Mouse (Mus musculus): Measurements from ENCODE around the gene Sirt3.
"Not testable (repeated sequence)": the region's sequence is repeated elsewhere in the genome, so short reads cannot be mapped to it uniquely, and the experiment has no call there.

Gene Sirt3

GRCm38 (mm10) chr7:140894611-140895010 lies 12.5 kb upstream of the Sirt3 start:
- DNase-seq, result no peak

GRCm38 (mm10) chr7:140894031-140894430 lies 11.9 kb upstream of the Sirt3 start:
- DNase-seq, result no peak

GRCm38 (mm10) chr7:140890636-140891035 lies 8.5 kb upstream of the Sirt3 start:
- not testable (repeated sequence) for DNase-seq

GRCm38 (mm10) chr7:140882469-140882803 lies 327 bp upstream of the Sirt3 start:
- no peak for DNase-seq

- DNase-seq, result no peak
Measured at GRCm38 (mm10) chr7:140880865-140881515, 1.1 kb downstream of the Sirt3 start.

GRCm38 (mm10) chr7:140880419-140880818 lies 1.7 kb downstream of the Sirt3 start:
- DNase-seq, result no peak

GRCm38 (mm10) chr7:140879355-140879754 lies 2.8 kb downstream of the Sirt3 start:
- peak; percentile 31 for DNase-seq

GRCm38 (mm10) chr7:140877364-140877763 lies 4.7 kb downstream of the Sirt3 start:
- DNase-seq, result no peak

GRCm38 (mm10) chr7:140874224-140874623 lies 7.9 kb downstream of the Sirt3 start:
- DNase-seq, result no peak

GRCm38 (mm10) chr7:140864761-140865160 lies 17.3 kb downstream of the Sirt3 start:
- no peak for DNase-seq

GRCm38 (mm10) chr7:140860728-140861127 lies 21.4 kb downstream of the Sirt3 start:
- DNase-seq, result no peak

- no peak for DNase-seq
Measured at GRCm38 (mm10) chr7:140859997-140860396, 22.1 kb downstream of the Sirt3 start.

GRCm38 (mm10) chr7:140858746-140859145 lies 23.4 kb downstream of the Sirt3 start:
- no peak for DNase-seq

GRCm38 (mm10) chr7:140857550-140858505 lies 24.3 kb downstream of the Sirt3 start, which contains the start of gene Bet1l:
TSS of gene Bet1l (minus strand) at chr7:140857577.
- DNase-seq, result no peak

- peak; percentile 88 for DNase-seq
Measured at GRCm38 (mm10) chr7:140856785-140857549, 25.1 kb downstream of the Sirt3 start, which contains the start of gene Ric8a. TSS of gene Ric8a (plus strand) at chr7:140856957.

GRCm38 (mm10) chr7:140855860-140856784 lies 26.0 kb downstream of the Sirt3 start, which contains the start of gene Gm45785:
TSS of gene Gm45785 (minus strand) at chr7:140856331.
- DNase-seq, result peak; percentile 71

- DNase-seq, result no peak
Measured at GRCm38 (mm10) chr7:140855181-140855580, 26.9 kb downstream of the Sirt3 start.

GRCm38 (mm10) chr7:140854483-140854882 lies 27.6 kb downstream of the Sirt3 start:
- DNase-seq, result no peak

- no peak for DNase-seq
Measured at GRCm38 (mm10) chr7:140853386-140853785, 28.7 kb downstream of the Sirt3 start.

- no peak for DNase-seq
Measured at GRCm38 (mm10) chr7:140851916-140852315, 30.2 kb downstream of the Sirt3 start.

- DNase-seq, result no peak
Measured at GRCm38 (mm10) chr7:140848591-140848990, 33.5 kb downstream of the Sirt3 start.
